Mouse (Mus musculus) forebrain, embryonic 10.5 days (tissue): ENCODE results near the gene Ceacam2. TPM values are rescaled to one million over a fixed set of nuclear protein-coding genes. Genes with fewer than 3 reads are reported as not detected.
"Not testable (repeated sequence)": the region's sequence is repeated elsewhere in the genome, so short reads cannot be mapped to it uniquely, and the experiment has no call there.

ENCODE experiments used
- DNase-seq: peaks from one replicate; pipeline ENCODE4 v3.0.0-alpha.2; 2017; ENCODE audit warnings: low spot score; ENCODE audit errors: extremely low spot score
- H3K27ac ChIP-seq: fragments of 300-500 bp; sonication (generic); 2 replicates; pipeline ENCODE4 v1.5.1; 2016; ENCODE audit warnings: mild to moderate bottlenecking
- H3K27me3 ChIP-seq: fragments of 300-500 bp; sonication (generic); 2 replicates; pipeline ENCODE4 v1.6.1; 2016; ENCODE audit warnings: mild to moderate bottlenecking; ENCODE audit not compliant: poor library complexity, severe bottlenecking
- H3K36me3 ChIP-seq: fragments of 300-500 bp; sonication (generic); replicated peaks from 2 replicates; pipeline ENCODE4 v1.6.1; 2016; ENCODE audit warnings: mild to moderate bottlenecking, moderate library complexity
- H3K4me1 ChIP-seq: fragments of 300-500 bp; sonication (generic); 2 replicates; pipeline ENCODE4 v1.6.1; 2016
- H3K4me3 ChIP-seq: fragments of 300-500 bp; sonication (generic); 2 replicates; pipeline ENCODE4 v1.5.1; 2016; ENCODE audit warnings: mild to moderate bottlenecking, moderate library complexity
- H3K9me3 ChIP-seq: fragments of 300-500 bp; sonication (generic); 2 replicates; pipeline ENCODE4 v1.6.1; 2016; ENCODE audit warnings: mild to moderate bottlenecking, moderate library complexity
- WGBS: fragments of 180-500 bp; shearing (Covaris S2); methylation state at CpG from one replicate; pipeline ENCODE4 v1.1.7; 2016; 5-methylcytosine and 5-hydroxymethylcytosine counted together
- polyA plus RNA-seq: library from polyadenylated mRNA; unstranded; fragments of >200 nt; fragmentation: Nextera tagmentation; extraction: Ambion mirVana; gene quantifications from 2 replicates; pipeline ENCODE4 v1.2.1, GENCODE M21; 2016

Gene Ceacam2
- polyA plus RNA-seq: not detected in 2 replicates

- not testable (repeated sequence) for DNase-seq, H3K4me3 ChIP-seq, H3K27me3 ChIP-seq, H3K36me3 ChIP-seq, H3K9me3 ChIP-seq, H3K4me1 ChIP-seq, H3K27ac ChIP-seq
- WGBS: 80% methylated on average over 3 of the region's 3 CpGs
Observed at GRCm38 (mm10) chr7:25539376-25539907, at the start of gene Ceacam2. Ceacam2 (minus strand) TSS chr7:25539857.

GRCm38 (mm10) chr7:25585351-25586204 is 45.9 kb upstream of the Ceacam2 start:
- 84% methylated on average over 9 of the region's 9 CpGs for WGBS
- H3K36me3 ChIP-seq: no peaks in the 10 kb centered on the region
- no peak for DNase-seq
- no peak overlapping the region for H3K4me3 ChIP-seq
- H3K27ac ChIP-seq: no peak overlapping the region
- no peaks in the 10 kb centered on the region for H3K27me3 ChIP-seq
- peaks cover 7% of the 10 kb centered on the region; the same call in 1 of the 2 replicates for H3K9me3 ChIP-seq
- no peaks in the 10 kb centered on the region for H3K4me1 ChIP-seq

GRCm38 (mm10) chr7:25584651-25585050 is 45.0 kb upstream of the Ceacam2 start:
- Histone ChIP-seq H3K27me3 (no peaks in the 10 kb centered on the region), H3K9me3 (peaks cover 7% of the 10 kb centered on the region; the same call in 1 of the 2 replicates), H3K27ac (no peak overlapping the region), H3K4me1 (no peaks in the 10 kb centered on the region), H3K36me3 (no peaks in the 10 kb centered on the region), H3K4me3 (no peak overlapping the region)
- 90% methylated on average over 5 of the region's 5 CpGs for WGBS
- DNase-seq: no peak

GRCm38 (mm10) chr7:25582301-25582810 is 42.7 kb upstream of the Ceacam2 start:
- WGBS: 91% methylated on average over 15 of the region's 15 CpGs
- DNase-seq: no peak
- H3K4me3 ChIP-seq: no peak overlapping the region
- H3K27me3 ChIP-seq: no peaks in the 10 kb centered on the region
- peaks cover 7% of the 10 kb centered on the region; the same call in 1 of the 2 replicates for H3K9me3 ChIP-seq
- H3K27ac ChIP-seq: no peak overlapping the region
- no peaks in the 10 kb centered on the region for H3K4me1 ChIP-seq
- H3K36me3 ChIP-seq: no peaks in the 10 kb centered on the region

GRCm38 (mm10) chr7:25579441-25579840 is 39.8 kb upstream of the Ceacam2 start:
- Histone ChIP-seq H3K9me3 (peaks cover 7% of the 10 kb centered on the region; the same call in 1 of the 2 replicates), H3K36me3 (no peaks in the 10 kb centered on the region), H3K27ac (no peak overlapping the region), H3K4me1 (peaks cover 14% of the 10 kb centered on the region), H3K4me3 (no peak overlapping the region), H3K27me3 (no peaks in the 10 kb centered on the region)
- 88% methylated on average over 10 of the region's 10 CpGs for WGBS
- DNase-seq: no peak

- WGBS: 75% methylated on average over 13 of the region's 14 CpGs
- H3K36me3 ChIP-seq, H3K4me3 ChIP-seq, H3K27me3 ChIP-seq, H3K27ac ChIP-seq, DNase-seq, H3K9me3 ChIP-seq: not testable (repeated sequence)
- peaks cover 14% of the 10 kb centered on the region for H3K4me1 ChIP-seq
Observed at GRCm38 (mm10) chr7:25576793-25577437, 37.3 kb upstream of the Ceacam2 start.

- not testable (repeated sequence) for DNase-seq, H3K36me3 ChIP-seq, H3K4me3 ChIP-seq, H3K27ac ChIP-seq, H3K9me3 ChIP-seq, H3K27me3 ChIP-seq
- peaks cover 14% of the 10 kb centered on the region for H3K4me1 ChIP-seq
- WGBS: 51% methylated on average over 6 of the region's 6 CpGs
Observed at GRCm38 (mm10) chr7:25576308-25576707, 36.7 kb upstream of the Ceacam2 start.

- H3K27ac ChIP-seq: no peak overlapping the region
- peaks cover 14% of the 10 kb centered on the region for H3K4me1 ChIP-seq
- no peaks in the 10 kb centered on the region for H3K9me3 ChIP-seq
- no peak overlapping the region for H3K4me3 ChIP-seq
- WGBS: 13% methylated on average over 8 of the region's 8 CpGs
- H3K27me3 ChIP-seq: no peaks in the 10 kb centered on the region
- no peaks in the 10 kb centered on the region for H3K36me3 ChIP-seq
- DNase-seq: no peak
Observed at GRCm38 (mm10) chr7:25575870-25576269, 36.2 kb upstream of the Ceacam2 start.

GRCm38 (mm10) chr7:25575105-25575504 is 35.4 kb upstream of the Ceacam2 start:
- WGBS: 75% methylated on average over 5 of the region's 5 CpGs

GRCm38 (mm10) chr7:25573806-25574205 is 34.1 kb upstream of the Ceacam2 start:
- 78% methylated on average over 5 of the region's 5 CpGs for WGBS
- not testable (repeated sequence) for H3K27me3 ChIP-seq, H3K27ac ChIP-seq

More at GRCm38 (mm10) chr7:25575105-25575504, 35.4 kb upstream of the Ceacam2 start:
- Histone ChIP-seq H3K36me3 (no peaks in the 10 kb centered on the region), H3K4me3 (no peak overlapping the region), H3K4me1 (peaks cover 14% of the 10 kb centered on the region), H3K27me3 (no peaks in the 10 kb centered on the region), H3K9me3 (no peaks in the 10 kb centered on the region), H3K27ac (peak overlapping the region; percentile 63)
- DNase-seq: no peak

GRCm38 (mm10) chr7:25568721-25569120 is 29.1 kb upstream of the Ceacam2 start:
- Histone ChIP-seq H3K9me3 (peaks cover 12% of the 10 kb centered on the region), H3K4me1 (no peaks in the 10 kb centered on the region), H3K36me3 (no peaks in the 10 kb centered on the region), H3K27me3 (no peaks in the 10 kb centered on the region), H3K27ac (no peak overlapping the region), H3K4me3 (no peak overlapping the region)
- DNase-seq: no peak
- 98% methylated on average over 7 of the region's 7 CpGs for WGBS

More at GRCm38 (mm10) chr7:25573806-25574205, 34.1 kb upstream of the Ceacam2 start:
- DNase-seq, H3K36me3 ChIP-seq, H3K9me3 ChIP-seq, H3K4me3 ChIP-seq: not testable (repeated sequence)
- peaks cover 14% of the 10 kb centered on the region for H3K4me1 ChIP-seq

GRCm38 (mm10) chr7:25541464-25541863 is 1.8 kb upstream of the Ceacam2 start:
- not testable (repeated sequence) for H3K4me1 ChIP-seq, H3K27ac ChIP-seq, H3K4me3 ChIP-seq, H3K27me3 ChIP-seq, H3K36me3 ChIP-seq, H3K9me3 ChIP-seq, DNase-seq
- 70% methylated on average over 8 of the region's 8 CpGs for WGBS
